Mouse (Mus musculus) ES-Bruce4 (cell line): ENCODE results near the gene Podxl2.

Experiments
- CTCF ChIP-seq: IDR thresholded peaks from one replicate; pipeline ENCODE4 v1.8.1; 2011; ENCODE audit warnings: low read depth, low read length
- EP300 ChIP-seq: IDR thresholded peaks from 2 replicates; pipeline ENCODE4 v1.6.1; 2011; ENCODE audit warnings: low read depth, low read length; ENCODE audit not compliant: insufficient read depth
- POLR2A ChIP-seq: IDR thresholded peaks from one replicate; pipeline ENCODE4 v1.8.1; 2011; ENCODE audit warnings: low read length; ENCODE audit not compliant: insufficient read depth

GRCm38 (mm10) chr6:88815489-88815888 is 59.4 kb downstream of the Podxl2 start:
- TF ChIP-seq EP300 (no peak), CTCF (no peak), POLR2A (no peak)
